In the genomic region with DNA sequence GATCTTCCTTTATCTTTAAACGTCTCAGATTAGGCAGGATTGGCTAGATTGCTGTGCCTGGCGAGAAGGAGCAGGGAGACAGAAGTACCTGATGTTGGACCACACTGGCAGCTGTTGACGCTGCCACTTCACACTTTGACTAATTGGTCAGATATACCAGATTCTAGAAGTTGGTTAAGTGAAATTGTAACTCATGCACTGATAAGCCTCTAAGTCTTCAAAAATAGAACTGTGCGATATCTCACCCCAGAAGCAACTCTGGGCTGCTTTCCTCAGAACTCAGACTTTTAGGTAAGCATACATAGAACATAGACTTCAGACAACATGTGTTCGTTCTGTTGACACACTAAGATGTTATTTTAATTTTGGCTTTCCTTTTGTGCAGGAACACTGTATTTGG, we compare ENCODE assay signal across 17 mouse cellular contexts.
DNase-seq lines count a peak whose midpoint lies in the region; TF ChIP-seq lines count a peak whose summit lies in the region.
"Had no signal": no experiment of that assay in that cellular context is flagged by ENCODE, and none has a peak within 500 bp of the region (broad histone marks: within the 10 kb centered on the region; RNA-seq: fewer than 3 reads in every experiment).

No protein-coding gene starts in this region.

- intact Hi-C loops in heart, adult 2 months (cut with DNase I): loop anchor here (2.0 to 5.0 kb wide), 2 partner anchors 35 to 427 kb away; a partner anchor contains a TSS

- peak in 1 of 2 experiments; percentile 4; a peak in 1 of 4 replicates for TF ChIP-seq EP300 in MEL (IDR thresholded peaks at IDR 0.05; ENCODE audit: low read depth in 1 of 2, low read length in 2 of 2)
- no peak for TF ChIP-seq EP300 in heart, adult 2 months (IDR thresholded peaks at IDR 0.05; ENCODE audit: insufficient read depth, low read depth, low read length)

- no peak for TF ChIP-seq RAD21 in MEL (IDR thresholded peaks at IDR 0.05; ENCODE audit: low read depth, low read length)

- 81% methylated on average over 5 of the region's 5 CpGs for WGBS in heart, adult 2 months

- peaks cover 9 to 25% of the 10 kb centered on the region in 2 experiments for H3K4me1 ChIP-seq in MEL (ENCODE audit: control insufficient read depth in 1 of 2, insufficient read depth in 2 of 2, low read length in 2 of 2)
- H3K4me1 ChIP-seq in heart, adult 2 months (ENCODE audit: control insufficient read depth, insufficient read depth, low read length): peaks cover 2% of the 10 kb centered on the region

- peaks cover 19% of the 10 kb centered on the region for H3K79me2 ChIP-seq in MEL (ENCODE audit: control insufficient read depth, insufficient read depth, low read length, poor library complexity)
- H3K79me2 ChIP-seq in heart, adult 2 months (replicated peaks; ENCODE audit: control insufficient read depth, insufficient read depth, low read length): no peaks in the 10 kb centered on the region; the same call in 1 of the 2 replicates

- 0 out of 4 replicates have a peak overlapping the region, but pooled peaks of 1 of the 2 experiments have one; percentile 4 for H3K4me3 ChIP-seq in MEL (ENCODE audit: control insufficient read depth in 1 of 2, insufficient read depth in 1 of 2, low read depth in 2 of 2, low read length in 2 of 2)
- no peak overlapping the region for H3K4me3 ChIP-seq in heart, adult 2 months

- peaks cover 0 to 30% of the 10 kb centered on the region in 2 experiments; a peak in 2 of 4 replicates for H3K36me3 ChIP-seq in MEL (ENCODE audit: control insufficient read depth in 1 of 2, insufficient read depth in 2 of 2, low read length in 2 of 2)
- peaks cover 7% of the 10 kb centered on the region; the same call in 1 of the 2 replicates for H3K36me3 ChIP-seq in heart, adult 2 months (ENCODE audit: control insufficient read depth, insufficient read depth, low read length)
- H3K36me3 ChIP-seq: G1E had no signal

- H3K9ac ChIP-seq in MEL (ENCODE audit: control insufficient read depth, low read depth, low read length, poor library complexity, severe bottlenecking): no peak overlapping the region
- no peak overlapping the region for H3K9ac ChIP-seq in heart, adult 2 months (ENCODE audit: low read depth, low read length)

- TF ChIP-seq POLR2A in MEL (IDR thresholded peaks at IDR 0.05; ENCODE audit: control insufficient read depth in 1 of 2, insufficient read depth in 1 of 2, low read depth in 1 of 2, low read length in 2 of 2, poor library complexity in 1 of 2): no peak
- no peak for TF ChIP-seq POLR2A in heart, adult 2 months (IDR thresholded peaks at IDR 0.05; ENCODE audit: insufficient read depth, low read depth, low read length)

- no peak overlapping the region for H3K27ac ChIP-seq in MEL (ENCODE audit: control insufficient read depth, low read depth, low read length)
- H3K27ac ChIP-seq in heart, adult 2 months: no peak overlapping the region

- peak; percentile 47 for DNase-seq in MEL (ENCODE audit: low read depth, low spot score)
- DNase-seq in heart, adult 2 months: no peak
- DNase-seq: adrenal gland, adult 2 months; adrenal gland, adult 8-10 months; adrenal gland, postnatal 10 days; adrenal gland, postnatal 14 days; adrenal gland, postnatal 25 days; adrenal gland, postnatal 36 days; B cell, adult 2 months; cerebellum, adult 11 months; cerebellum, adult 11-12 months; cerebellum, adult 18-20 months; cerebellum, adult 2 months; cerebellum, adult 8-10 months had no signal

- no peaks in the 10 kb centered on the region for H3K9me3 ChIP-seq in MEL (replicated peaks; ENCODE audit: insufficient read depth, low read length)
- H3K9me3 ChIP-seq: G1E had no signal

- no peaks in the 10 kb centered on the region for H3K27me3 ChIP-seq in MEL (ENCODE audit: control insufficient read depth in 1 of 2, insufficient read depth in 2 of 2, low read length in 2 of 2)
- no peaks in the 10 kb centered on the region for H3K27me3 ChIP-seq in heart, adult 2 months (ENCODE audit: control insufficient read depth, insufficient read depth, low read length)
- H3K27me3 ChIP-seq: CH12.LX, Patski had no signal

- TF ChIP-seq CTCF in MEL (IDR thresholded peaks at IDR 0.05 in 2 of 3, conservative IDR thresholded peaks at IDR 0.05 in 1 of 3; ENCODE audit: control insufficient read depth in 1 of 3, insufficient read depth in 1 of 3, low read depth in 2 of 3, low read length in 3 of 3, poor library complexity in 1 of 3, severe bottlenecking in 1 of 3): no peak
- TF ChIP-seq CTCF in heart, adult 2 months (IDR thresholded peaks at IDR 0.05): no peak

TF ChIP-seq in MEL, 35 proteins besides CTCF, POLR2A, EP300 and RAD21:
- peak; percentile 91; the same call in 1 of the 2 replicates for TF ChIP-seq MEF2A (IDR thresholded peaks at IDR 0.05; ENCODE audit: extremely low read depth, insufficient replicate concordance, low read depth, low read length, poor library complexity, severe bottlenecking)
- 0 out of 2 replicates have a peak, but pooled peaks have one; percentile 47 for TF ChIP-seq ETS1 (IDR thresholded peaks at IDR 0.05; ENCODE audit: low read depth, low read length)
- TF ChIP-seq CHD2 (IDR thresholded peaks at IDR 0.05; ENCODE audit: low read length): no peak
- no peak for TF ChIP-seq USF2 (IDR thresholded peaks at IDR 0.05; ENCODE audit: borderline replicate concordance in 1 of 2, insufficient read depth in 1 of 2, low read depth in 1 of 2, low read length in 2 of 2)
- TF ChIP-seq GATA1 (IDR thresholded peaks at IDR 0.05; ENCODE audit: low read depth, low read length): peak; percentile 74
- no peak for TF ChIP-seq TCF12 (IDR thresholded peaks at IDR 0.05; ENCODE audit: low read depth, low read length)
- TF ChIP-seq TBP (IDR thresholded peaks at IDR 0.05; ENCODE audit: low read depth, low read length): no peak
